Mouse (Mus musculus): ENCODE measurements around the gene Rufy4.

- no peak for TF ChIP-seq CEBPB (IDR thresholded peaks at IDR 0.05; ENCODE audit: insufficient read depth, poor library complexity, severe bottlenecking)
- TF ChIP-seq POLR2A (IDR thresholded peaks at IDR 0.05; ENCODE audit: insufficient read length, low read depth) = no peak
- no peak for TF ChIP-seq MYOG (IDR thresholded peaks at IDR 0.05; ENCODE audit: control insufficient read depth in 1 of 3, insufficient read depth in 1 of 3, insufficient read length in 2 of 3, low read depth in 2 of 3)
- no peak for TF ChIP-seq POLR2AphosphoS2 (IDR thresholded peaks at IDR 0.05; ENCODE audit: insufficient read length, low read depth)
- no peak for TF ChIP-seq MAX (IDR thresholded peaks at IDR 0.05; ENCODE audit: low read depth)
- no peak for TF ChIP-seq MYOD1 (IDR thresholded peaks at IDR 0.05; ENCODE audit: control insufficient read depth in 1 of 3, insufficient read length in 2 of 3, low read depth in 2 of 3)
These were observed 6.2 kb upstream of the Rufy4 start for GRCm38 (mm10) chr1:74119115-74119514.
